Mouse (Mus musculus) thymus, postnatal 36 days (tissue): ENCODE results near the gene Mical2.

Experiments
- DNase-seq, 2 experiments: peaks; one replicate each; pipeline ENCODE4 v3.0.0; 2022; ENCODE audit warnings: mixed read lengths in 2 of 2

Mical2 gene

GRCm38 (mm10) chr7:112369977-112370376 is 144.3 kb downstream of the Mical2 start:
- no peak for DNase-seq

GRCm38 (mm10) chr7:112371387-112371786 is 145.7 kb downstream of the Mical2 start:
- no peak for DNase-seq

GRCm38 (mm10) chr7:112374035-112374434 is 148.4 kb downstream of the Mical2 start:
- DNase-seq: no peak

GRCm38 (mm10) chr7:112375062-112375461 is 149.4 kb downstream of the Mical2 start:
- DNase-seq: peak; percentile 23 to 51

GRCm38 (mm10) chr7:112375900-112376299 is 150.2 kb downstream of the Mical2 start:
- DNase-seq: no peak

DNA sequence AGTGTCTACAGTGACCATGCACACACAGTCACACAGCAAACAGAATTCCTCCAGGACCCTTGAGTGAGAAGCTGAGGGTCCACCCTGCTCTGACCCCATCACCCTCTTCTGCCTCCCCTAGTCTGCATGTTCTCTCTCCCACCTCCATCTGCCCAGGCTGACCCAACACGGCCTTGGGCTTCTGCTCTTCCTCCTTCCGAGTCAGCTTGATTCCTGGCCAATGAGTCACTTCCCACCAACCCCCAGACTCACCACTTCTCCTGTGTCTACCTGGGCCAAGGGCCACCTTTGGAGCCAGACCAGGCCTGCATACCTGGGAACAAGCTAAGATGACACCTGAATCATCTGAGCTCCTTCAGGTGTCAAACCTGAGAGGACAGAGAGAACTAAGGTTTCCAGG is 151.0 kb downstream of the Mical2 start:
- no peak for DNase-seq

GRCm38 (mm10) chr7:112377314-112377713 is 151.7 kb downstream of the Mical2 start:
- peak; percentile 22 to 42 for DNase-seq

GRCm38 (mm10) chr7:112378056-112378455 is 152.4 kb downstream of the Mical2 start:
- no peak for DNase-seq

DNA sequence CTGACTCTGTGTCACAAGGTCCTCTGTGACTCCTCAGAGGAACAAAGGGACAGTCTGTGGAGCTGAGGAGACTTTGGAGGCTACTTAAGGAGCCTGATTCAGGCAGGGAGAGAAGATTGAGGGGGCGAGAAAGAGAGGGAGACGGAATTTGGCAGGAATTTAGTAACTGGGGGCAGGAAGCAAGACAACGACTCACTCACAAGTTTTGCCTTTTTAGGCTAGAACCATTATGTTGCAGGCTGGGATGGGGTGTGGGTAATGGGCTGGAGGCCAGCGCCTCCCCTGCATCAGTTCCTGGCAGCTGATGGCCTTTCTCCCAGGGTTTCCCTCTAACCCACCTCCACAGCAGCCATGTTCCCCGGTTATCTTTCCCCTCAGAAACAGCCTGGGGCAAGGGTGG is 152.8 kb downstream of the Mical2 start:
- no peak for DNase-seq

GRCm38 (mm10) chr7:112386521-112386920 is 160.9 kb downstream of the Mical2 start:
- no peak for DNase-seq

- DNase-seq: no peak
Observed at GRCm38 (mm10) chr7:112387876-112388275, 162.2 kb downstream of the Mical2 start.

DNA sequence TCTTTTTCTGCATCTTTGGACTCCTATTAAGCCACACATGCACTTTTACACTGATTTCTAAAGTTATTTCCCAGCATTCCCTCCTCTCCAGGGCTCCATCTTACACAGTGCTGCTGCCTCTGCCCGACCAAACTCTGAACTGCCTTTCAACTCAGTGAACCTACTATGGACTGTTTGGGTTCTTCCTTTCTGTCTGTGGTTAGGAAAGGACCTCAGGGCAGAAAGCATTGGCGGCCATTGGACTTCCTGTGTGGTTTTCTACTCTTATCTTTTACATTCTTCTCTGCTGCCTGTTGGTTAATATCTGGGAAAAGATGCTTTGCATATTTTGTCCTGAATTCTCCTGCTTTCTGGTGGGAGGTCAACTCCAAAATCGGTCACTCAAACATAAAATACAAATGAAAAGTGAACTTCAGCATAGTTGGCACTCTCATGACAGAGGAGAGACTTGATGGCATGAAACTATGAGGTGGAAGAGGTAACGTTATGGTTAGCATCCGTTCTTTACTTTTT is 162.8 kb downstream of the Mical2 start:
- no peak for DNase-seq

- no peak for DNase-seq
Observed at GRCm38 (mm10) chr7:112389611-112390251, 164.1 kb downstream of the Mical2 start.

DNA sequence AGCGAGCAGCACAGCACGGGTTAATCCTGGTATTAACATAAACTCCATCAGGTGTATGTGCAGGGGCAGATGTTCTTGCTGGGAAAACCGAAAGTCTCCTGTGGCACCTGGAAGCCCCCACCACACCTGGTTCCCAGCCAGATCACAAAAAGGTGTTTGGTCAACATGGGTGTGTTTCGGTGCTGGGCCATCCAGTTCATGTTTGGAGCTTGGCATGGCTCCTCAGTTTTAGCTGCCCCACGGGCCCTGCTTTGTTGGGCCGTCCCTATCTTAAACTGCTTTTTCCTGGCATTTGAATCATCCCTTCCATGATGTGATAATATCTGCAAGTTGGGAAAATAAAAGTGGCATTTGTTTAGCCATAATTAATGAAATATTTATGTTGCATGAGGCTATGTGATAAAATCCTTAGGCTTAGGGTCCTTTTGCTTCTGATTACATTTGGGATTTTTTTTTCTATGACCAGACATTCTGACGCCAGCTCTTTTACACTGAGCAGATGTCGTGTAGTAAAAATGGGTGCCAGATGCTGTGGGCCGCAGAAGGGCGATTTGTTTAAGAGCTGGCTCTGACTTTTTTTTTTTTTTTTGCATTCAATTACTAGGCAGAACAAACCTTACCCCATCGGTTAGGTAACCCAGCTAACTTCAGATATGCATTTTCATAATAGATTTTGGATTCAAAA is 164.7 kb downstream of the Mical2 start:
- no peak for DNase-seq

- DNase-seq: no peak
Observed at GRCm38 (mm10) chr7:112390937-112391605, 165.4 kb downstream of the Mical2 start.

- no peak for DNase-seq
Observed at GRCm38 (mm10) chr7:112397786-112398185, 172.1 kb downstream of the Mical2 start.

DNA sequence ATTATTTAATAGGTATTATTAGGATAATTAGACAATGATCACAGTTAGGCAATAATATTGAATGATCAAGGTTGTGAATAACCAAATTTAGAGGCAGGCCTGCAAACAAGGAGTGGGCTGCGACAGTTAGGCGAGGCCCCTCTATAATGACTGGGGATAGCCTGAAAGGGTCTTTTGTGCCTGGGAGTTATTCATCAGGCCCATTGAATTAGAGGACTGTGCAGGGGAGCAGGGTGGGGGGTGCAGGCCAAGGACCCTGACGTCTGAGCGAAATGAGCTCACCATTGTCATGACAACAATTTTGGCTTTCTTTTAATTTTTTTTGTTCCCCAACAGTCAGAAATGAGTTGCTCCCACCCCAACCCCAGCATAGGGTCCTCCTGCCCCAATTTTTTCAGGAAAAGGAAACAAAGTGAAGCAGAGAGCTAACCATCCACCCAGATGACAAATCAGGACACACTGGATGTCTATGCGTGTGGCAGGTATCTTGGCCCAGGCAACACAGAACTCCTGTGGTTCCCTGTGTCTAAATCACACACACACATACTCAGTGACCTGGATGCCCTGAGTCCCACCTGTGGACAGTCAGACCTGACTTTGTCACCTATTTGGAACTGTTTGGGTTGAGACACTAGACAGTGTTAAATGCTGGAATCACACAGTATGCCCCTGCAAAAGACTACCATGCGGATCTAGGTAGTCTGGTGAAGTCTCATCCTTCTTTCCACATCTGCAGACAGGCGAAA is 173.9 kb downstream of the Mical2 start:
- no peak for DNase-seq

GRCm38 (mm10) chr7:112400175-112400574 is 174.5 kb downstream of the Mical2 start:
- peak; percentile 40 to 48 for DNase-seq

GRCm38 (mm10) chr7:112405061-112405460 is 179.4 kb downstream of the Mical2 start:
- DNase-seq: no peak

DNA sequence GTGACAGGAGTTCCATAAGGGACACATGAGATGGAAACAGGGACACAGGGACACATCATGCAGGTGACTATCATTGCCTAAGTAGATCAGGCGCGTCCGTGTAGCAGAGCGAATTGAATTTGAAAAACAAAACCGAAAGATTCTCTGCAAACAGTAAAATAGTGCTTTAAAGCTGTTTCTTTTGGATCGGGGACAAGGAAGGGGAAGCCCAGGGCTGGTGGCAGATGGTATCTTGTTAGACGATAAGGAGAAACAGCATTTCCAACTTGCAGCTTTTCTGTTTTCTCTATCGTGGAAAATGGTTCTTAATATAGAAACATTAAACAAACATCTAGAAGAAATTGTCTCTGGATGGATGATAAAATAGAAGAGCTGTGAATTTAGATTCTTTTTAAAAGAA is 179.9 kb downstream of the Mical2 start:
- DNase-seq: no peak

DNA sequence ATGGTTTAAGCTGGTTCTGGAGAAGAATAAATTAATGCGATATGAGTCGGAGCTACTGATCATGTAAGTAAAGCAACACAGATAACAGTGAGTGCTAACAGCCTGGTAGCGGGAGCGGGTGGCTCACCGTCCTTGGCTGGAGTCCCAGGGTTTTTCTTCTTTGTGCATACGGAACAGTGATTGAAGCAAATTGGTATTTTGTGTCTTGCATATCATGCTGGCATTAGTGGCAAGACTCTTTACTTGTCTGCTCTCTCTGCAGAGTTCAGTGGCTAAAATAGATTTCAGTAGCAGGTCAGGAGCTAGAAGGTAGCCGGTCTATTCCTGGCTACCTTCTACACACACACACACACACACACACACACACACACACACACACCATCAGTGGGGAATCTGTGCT is 181.9 kb downstream of the Mical2 start:
- no peak for DNase-seq

- no peak for DNase-seq
Observed at GRCm38 (mm10) chr7:112409991-112410390, 184.3 kb downstream of the Mical2 start.

GRCm38 (mm10) chr7:112413286-112413685 is 187.6 kb downstream of the Mical2 start:
- no peak for DNase-seq
